Mouse (Mus musculus): ENCODE data around the gene Slc51a.

The Slc51a gene

GRCm38 (mm10) chr16:32487234-32488111, at the start of gene Slc51a:
TSS of gene Slc51a (minus strand) at chr16:32487879.
- no peak for DNase-seq (ENCODE audit: low read depth, low spot score)

GRCm38 (mm10) chr16:32535157-32535751, 47.6 kb upstream of the Slc51a start:
- DNase-seq (ENCODE audit: low read depth, low spot score) = no peak

GRCm38 (mm10) chr16:32532878-32533826, 45.5 kb upstream of the Slc51a start:
- DNase-seq (ENCODE audit: low read depth, low spot score) = no peak

GRCm38 (mm10) chr16:32526906-32527305, 39.2 kb upstream of the Slc51a start:
- DNase-seq (ENCODE audit: low read depth, low spot score) = no peak

GRCm38 (mm10) chr16:32524244-32524615, 36.6 kb upstream of the Slc51a start:
- no peak for DNase-seq (ENCODE audit: low read depth, low spot score)

- no peak for DNase-seq (ENCODE audit: low read depth, low spot score)
These were observed 36.0 kb upstream of the Slc51a start for GRCm38 (mm10) chr16:32523462-32524243.

GRCm38 (mm10) chr16:32522578-32523194, 35.0 kb upstream of the Slc51a start:
- DNase-seq (ENCODE audit: low read depth, low spot score) = no peak

- no peak for DNase-seq (ENCODE audit: low read depth, low spot score)
These were observed 32.7 kb upstream of the Slc51a start for GRCm38 (mm10) chr16:32520372-32520748.

- no peak for DNase-seq (ENCODE audit: low read depth, low spot score)
These were observed 32.1 kb upstream of the Slc51a start for GRCm38 (mm10) chr16:32519656-32520371.

- DNase-seq (ENCODE audit: low read depth, low spot score) = no peak
These were observed 30.3 kb upstream of the Slc51a start for GRCm38 (mm10) chr16:32517785-32518481.

- peak; percentile 51 for DNase-seq (ENCODE audit: low read depth, low spot score)
These were observed 28.6 kb upstream of the Slc51a start for GRCm38 (mm10) chr16:32516006-32516962.

GRCm38 (mm10) chr16:32513948-32514347, 26.3 kb upstream of the Slc51a start:
- no peak for DNase-seq (ENCODE audit: low read depth, low spot score)

- no peak for DNase-seq (ENCODE audit: low read depth, low spot score)
These were observed 25.7 kb upstream of the Slc51a start for GRCm38 (mm10) chr16:32513401-32513800.

GRCm38 (mm10) chr16:32512921-32513320, 25.2 kb upstream of the Slc51a start:
- DNase-seq (ENCODE audit: low read depth, low spot score) = no peak

GRCm38 (mm10) chr16:32511827-32512490, 24.3 kb upstream of the Slc51a start:
- DNase-seq (ENCODE audit: low read depth, low spot score) = no peak

GRCm38 (mm10) chr16:32511338-32511734, 23.7 kb upstream of the Slc51a start:
- DNase-seq (ENCODE audit: low read depth, low spot score) = no peak

GRCm38 (mm10) chr16:32510399-32511337, 23.0 kb upstream of the Slc51a start:
- no peak for DNase-seq (ENCODE audit: low read depth, low spot score)

Data from retina, adult 2 months (tissue).